ENCODE assay signal across 16 mouse cellular contexts in the genomic region with DNA sequence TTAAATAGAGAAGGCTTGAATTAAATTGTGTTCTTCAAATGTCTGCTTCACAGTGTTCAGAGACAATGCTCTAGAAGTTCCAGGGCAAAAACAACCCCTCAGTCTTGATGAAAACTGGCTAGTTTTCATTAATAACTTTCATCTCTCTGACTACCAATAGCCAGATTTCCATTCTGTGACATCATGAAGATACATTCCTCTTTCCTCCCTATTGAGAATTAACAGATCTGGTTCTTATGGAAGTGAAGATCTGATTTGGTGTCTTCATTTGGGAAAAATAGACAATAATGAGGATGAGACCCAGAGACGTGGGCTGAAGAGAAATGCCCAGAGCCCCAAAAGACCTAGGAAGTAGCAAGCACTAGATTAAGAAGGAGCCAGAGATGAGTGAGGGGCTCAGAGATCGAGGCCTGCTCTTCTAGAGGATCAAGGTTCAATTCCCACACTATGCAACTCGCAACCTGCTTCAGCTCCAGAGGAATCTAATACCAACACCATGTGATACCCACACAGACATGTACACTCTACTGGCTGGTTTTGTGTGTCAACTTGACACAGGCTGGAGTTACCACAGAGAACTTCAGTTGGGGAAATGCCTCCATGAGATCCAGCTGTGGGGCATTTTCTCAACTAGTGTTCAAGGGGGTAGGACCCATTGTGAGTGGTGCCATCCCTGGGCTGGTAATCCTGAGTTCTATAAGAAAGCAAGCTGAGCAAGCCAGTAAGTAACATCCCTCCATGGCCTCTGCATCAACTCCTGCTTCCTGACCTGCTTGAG.
"Had no signal": no experiment of that assay in that cellular context is flagged by ENCODE, and none has a peak within 500 bp of the region (broad histone marks: within the 10 kb centered on the region; RNA-seq: fewer than 3 reads in every experiment).

No protein-coding gene starts in this region.

- DNase-seq: cerebellum, adult 9-10 months; cerebellum, adult 9-11 months; cerebellum, postnatal 10 days; cerebellum, postnatal 14 days; cerebellum, postnatal 25 days; cerebellum, postnatal 36 days; embryo, embryonic 11 days; forebrain, postnatal 0 days; gastrocnemius, adult 2 months; gastrocnemius, postnatal 10 days; gastrocnemius, postnatal 14 days; gastrocnemius, postnatal 25 days; gastrocnemius, postnatal 36 days; heart, adult 11 months; heart, adult 18-20 months; heart, adult 2 months had no signal
